Mouse (Mus musculus): Measurements from ENCODE around the gene Elmo3. TPM values are rescaled to one million over a fixed set of nuclear protein-coding genes. Genes with fewer than 3 reads are reported as not detected.

Gene Elmo3
- polyA plus RNA-seq, 1 experiment from 2014 or later, result 2.6 TPM

- Histone ChIP-seq H3K36me3 (ENCODE audit: control insufficient read depth, insufficient read depth, low read length) (no peaks in the 10 kb centered on the region), H3K4me2 (replicated peaks; ENCODE audit: low read depth, low read length) (no peak overlapping the region), H3K9ac (ENCODE audit: low read depth, low read length) (no peak overlapping the region), H3K4me1 (replicated peaks; ENCODE audit: control insufficient read depth, insufficient read depth, low read length) (peaks cover 13% of the 10 kb centered on the region; the same call in 1 of the 2 replicates), H3K27me3 (ENCODE audit: control insufficient read depth, insufficient read depth, low read length) (peaks cover 88% of the 10 kb centered on the region), H3K9me3 (ENCODE audit: control insufficient read depth, low read length) (no peaks in the 10 kb centered on the region), H3K4me3 (ENCODE audit: low read depth, low read length) (no peak overlapping the region), H3K27ac (ENCODE audit: low read depth, low read length) (no peak overlapping the region)
- 12% methylated on average over 11 of the region's 11 CpGs for WGBS
- DNase-seq (ENCODE audit: low spot score), result no peak
- ATAC-seq (ENCODE audit: low FRiP score), result no peak
Observed at GRCm38 (mm10) chr8:105275387-105275786, 30.0 kb upstream of the Elmo3 start.

GRCm38 (mm10) chr8:105275840-105276239 lies 29.6 kb upstream of the Elmo3 start, which contains the start of gene Nol3:
Nol3 (plus strand) TSS chr8:105276140.
- H3K4me2 ChIP-seq (replicated peaks; ENCODE audit: low read depth, low read length), result peak within 1 kb of the TSS; percentile 72
- H3K4me1 ChIP-seq (replicated peaks; ENCODE audit: control insufficient read depth, insufficient read depth, low read length), result peaks cover 11% of the 10 kb centered on the region; the same call in 1 of the 2 replicates
- 9% methylated on average over 10 of the region's 10 CpGs for WGBS
- no peak within 1 kb of the TSS for H3K27ac ChIP-seq (ENCODE audit: low read depth, low read length)
- H3K9ac ChIP-seq (ENCODE audit: low read depth, low read length), result peak within 1 kb of the TSS; percentile 40; the same call in 1 of the 2 replicates
- peak within 1 kb of the TSS; percentile 33 for H3K4me3 ChIP-seq (ENCODE audit: low read depth, low read length)
- H3K36me3 ChIP-seq (ENCODE audit: control insufficient read depth, insufficient read depth, low read length), result no peaks in the 10 kb centered on the region
- peaks cover 84% of the 10 kb centered on the region for H3K27me3 ChIP-seq (ENCODE audit: control insufficient read depth, insufficient read depth, low read length)
- no peaks in the 10 kb centered on the region for H3K9me3 ChIP-seq (ENCODE audit: control insufficient read depth, low read length)
- no peak for DNase-seq (ENCODE audit: low spot score)
- no peak for ATAC-seq (ENCODE audit: low FRiP score)

- Histone ChIP-seq H3K4me3 (ENCODE audit: low read depth, low read length) (peak overlapping the region; percentile 33), H3K36me3 (ENCODE audit: control insufficient read depth, insufficient read depth, low read length) (no peaks in the 10 kb centered on the region), H3K27me3 (ENCODE audit: control insufficient read depth, insufficient read depth, low read length) (peaks cover 77% of the 10 kb centered on the region), H3K9ac (ENCODE audit: low read depth, low read length) (peak overlapping the region; percentile 40; the same call in 1 of the 2 replicates), H3K9me3 (ENCODE audit: control insufficient read depth, low read length) (no peaks in the 10 kb centered on the region), H3K4me1 (replicated peaks; ENCODE audit: control insufficient read depth, insufficient read depth, low read length) (peaks cover 10% of the 10 kb centered on the region; the same call in 1 of the 2 replicates), H3K27ac (ENCODE audit: low read depth, low read length) (no peak overlapping the region), H3K4me2 (replicated peaks; ENCODE audit: low read depth, low read length) (peak overlapping the region; percentile 72)
- 2% methylated on average over 29 of the region's 30 CpGs for WGBS
- DNase-seq (ENCODE audit: low spot score), result peak; percentile 74
- ATAC-seq (ENCODE audit: low FRiP score), result peak; percentile 77
Observed at GRCm38 (mm10) chr8:105276292-105277120, 28.9 kb upstream of the Elmo3 start.

GRCm38 (mm10) chr8:105278911-105279334 lies 26.5 kb upstream of the Elmo3 start:
- H3K27ac ChIP-seq (ENCODE audit: low read depth, low read length), result no peak overlapping the region
- DNase-seq (ENCODE audit: low spot score) (peak; percentile 22), ATAC-seq (ENCODE audit: low FRiP score) (no peak)
- no peaks in the 10 kb centered on the region for H3K9me3 ChIP-seq (ENCODE audit: control insufficient read depth, low read length)
- H3K4me2 ChIP-seq (replicated peaks; ENCODE audit: low read depth, low read length), result no peak overlapping the region
- peaks cover 55% of the 10 kb centered on the region for H3K27me3 ChIP-seq (ENCODE audit: control insufficient read depth, insufficient read depth, low read length)
- H3K4me1 ChIP-seq (replicated peaks; ENCODE audit: control insufficient read depth, insufficient read depth, low read length), result peaks cover 10% of the 10 kb centered on the region; the same call in 1 of the 2 replicates
- H3K4me3 ChIP-seq (ENCODE audit: low read depth, low read length), result no peak overlapping the region
- WGBS, result 4% methylated on average over 28 of the region's 28 CpGs
- peaks cover 2% of the 10 kb centered on the region; the same call in 1 of the 2 replicates for H3K36me3 ChIP-seq (ENCODE audit: control insufficient read depth, insufficient read depth, low read length)
- H3K9ac ChIP-seq (ENCODE audit: low read depth, low read length), result no peak overlapping the region

GRCm38 (mm10) chr8:105280567-105280966 lies 24.8 kb upstream of the Elmo3 start:
- H3K4me2 ChIP-seq (replicated peaks; ENCODE audit: low read depth, low read length), result no peak overlapping the region
- peaks cover 2% of the 10 kb centered on the region; the same call in 1 of the 2 replicates for H3K36me3 ChIP-seq (ENCODE audit: control insufficient read depth, insufficient read depth, low read length)
- H3K9me3 ChIP-seq (ENCODE audit: control insufficient read depth, low read length), result no peaks in the 10 kb centered on the region
- 69% methylated on average over 3 of the region's 3 CpGs for WGBS
- H3K4me1 ChIP-seq (replicated peaks; ENCODE audit: control insufficient read depth, insufficient read depth, low read length), result peaks cover 10% of the 10 kb centered on the region; the same call in 1 of the 2 replicates
- peaks cover 41% of the 10 kb centered on the region for H3K27me3 ChIP-seq (ENCODE audit: control insufficient read depth, insufficient read depth, low read length)
- H3K4me3 ChIP-seq (ENCODE audit: low read depth, low read length), result no peak overlapping the region
- H3K9ac ChIP-seq (ENCODE audit: low read depth, low read length), result no peak overlapping the region
- no peak overlapping the region for H3K27ac ChIP-seq (ENCODE audit: low read depth, low read length)
- DNase-seq (ENCODE audit: low spot score) (no peak), ATAC-seq (ENCODE audit: low FRiP score) (no peak)

GRCm38 (mm10) chr8:105281821-105282220 lies 23.6 kb upstream of the Elmo3 start:
- H3K4me1 ChIP-seq (replicated peaks; ENCODE audit: control insufficient read depth, insufficient read depth, low read length), result no peaks in the 10 kb centered on the region
- DNase-seq (ENCODE audit: low spot score), result no peak
- WGBS, result 85% methylated on average over 12 of the region's 12 CpGs
- H3K27ac ChIP-seq (ENCODE audit: low read depth, low read length), result no peak overlapping the region
- H3K27me3 ChIP-seq (ENCODE audit: control insufficient read depth, insufficient read depth, low read length), result peaks cover 28% of the 10 kb centered on the region
- H3K9me3 ChIP-seq (ENCODE audit: control insufficient read depth, low read length), result no peaks in the 10 kb centered on the region
- H3K9ac ChIP-seq (ENCODE audit: low read depth, low read length), result no peak overlapping the region
- H3K4me2 ChIP-seq (replicated peaks; ENCODE audit: low read depth, low read length), result no peak overlapping the region
- H3K36me3 ChIP-seq (ENCODE audit: control insufficient read depth, insufficient read depth, low read length), result peaks cover 2% of the 10 kb centered on the region; the same call in 1 of the 2 replicates
- no peak for ATAC-seq (ENCODE audit: low FRiP score)
- no peak overlapping the region for H3K4me3 ChIP-seq (ENCODE audit: low read depth, low read length)

- Histone ChIP-seq H3K9ac (ENCODE audit: low read depth, low read length) (no peak overlapping the region), H3K4me2 (replicated peaks; ENCODE audit: low read depth, low read length) (no peak overlapping the region), H3K9me3 (ENCODE audit: control insufficient read depth, low read length) (no peaks in the 10 kb centered on the region), H3K4me1 (replicated peaks; ENCODE audit: control insufficient read depth, insufficient read depth, low read length) (no peaks in the 10 kb centered on the region), H3K27ac (ENCODE audit: low read depth, low read length) (no peak overlapping the region), H3K4me3 (ENCODE audit: low read depth, low read length) (no peak overlapping the region), H3K27me3 (ENCODE audit: control insufficient read depth, insufficient read depth, low read length) (peaks cover 24% of the 10 kb centered on the region), H3K36me3 (ENCODE audit: control insufficient read depth, insufficient read depth, low read length) (peaks cover 2% of the 10 kb centered on the region; the same call in 1 of the 2 replicates)
- ATAC-seq (ENCODE audit: low FRiP score), result no peak
- DNase-seq (ENCODE audit: low spot score), result no peak
- WGBS, result 88% methylated on average over 4 of the region's 4 CpGs
Observed at GRCm38 (mm10) chr8:105282239-105282638, 23.2 kb upstream of the Elmo3 start.

GRCm38 (mm10) chr8:105283074-105283473 lies 22.3 kb upstream of the Elmo3 start:
- WGBS, result 30% methylated on average over 23 of the region's 23 CpGs
- ATAC-seq (ENCODE audit: low FRiP score) (peak; percentile 43; the same call in 1 of the 2 replicates), DNase-seq (ENCODE audit: low spot score) (peak; percentile 71)
- Histone ChIP-seq H3K4me1 (replicated peaks; ENCODE audit: control insufficient read depth, insufficient read depth, low read length) (0 out of 2 replicates have a peak, but pooled peaks cover 1% of the 10 kb centered on the region), H3K9ac (ENCODE audit: low read depth, low read length) (no peak overlapping the region), H3K4me2 (replicated peaks; ENCODE audit: low read depth, low read length) (no peak overlapping the region), H3K27ac (ENCODE audit: low read depth, low read length) (no peak overlapping the region), H3K27me3 (ENCODE audit: control insufficient read depth, insufficient read depth, low read length) (peaks cover 16% of the 10 kb centered on the region), H3K36me3 (ENCODE audit: control insufficient read depth, insufficient read depth, low read length) (peaks cover 2% of the 10 kb centered on the region; the same call in 1 of the 2 replicates), H3K4me3 (ENCODE audit: low read depth, low read length) (no peak overlapping the region), H3K9me3 (ENCODE audit: control insufficient read depth, low read length) (no peaks in the 10 kb centered on the region)
